Mouse (Mus musculus) Patski (cell line): Measurements from ENCODE around the gene Stk39. TPM values are rescaled to one million over a fixed set of nuclear protein-coding genes. Genes with fewer than 3 reads are reported as not detected.

Experiments used
- ATAC-seq: fragments of 100-300 bp; one replicate; pipeline ENCODE4 v1.8.0; 2021
- CTCF ChIA-PET: fragments of 350-600 bp; sonication (Branson Sonifier 250); formaldehyde crosslinking; loops from one replicate; lab custom pipeline; 2022; ENCODE audit warnings: inconsistent platforms; lab: Charles Lee
- POLR2A ChIA-PET: fragments of 350-600 bp; sonication (Branson Sonifier 250); formaldehyde crosslinking; loops from one replicate; lab custom pipeline; 2022; ENCODE audit warnings: antibody characterized with exemption, inconsistent platforms; lab: Charles Lee
- DNase-seq: peaks from one replicate; pipeline ENCODE4 v3.0.0-alpha.2; 2011; ENCODE audit warnings: low read depth, low spot score
- H3K27me3 ChIP-seq: fragments of 371-371 bp; one replicate; pipeline ENCODE4 v1.5.1; 2021
- CTCF ChIP-seq: fragments of 100-300 bp; IDR thresholded peaks from one replicate; pipeline ENCODE4 v1.5.1; 2021
- in situ Hi-C: fragments of 300-500 bp; cut with MboI; formaldehyde crosslinking; loops from 3 replicates; pipeline ENCODE4 v1.11.1; 2018; ENCODE audit warnings: low pct_unique_long_range_greater_than_20kb, mixed read lengths
- polyA plus RNA-seq: library from polyadenylated mRNA; unstranded; gene quantifications from one replicate; pipeline ENCODE4 v1.2.3, GENCODE M21; 2021

Stk39 gene
- polyA plus RNA-seq, 1 experiment from 2014 or later = 53.1 TPM

- ChIA-PET CTCF (interaction anchor here (0.9 to 2.3 kb wide), 4 partner anchors 10 to 35 kb away, joined by 3 to 5 read pairs (median 4); no protein-coding TSS in a partner anchor), POLR2A (no interaction called here)
- ATAC-seq = peak; percentile 37
- DNase-seq = no peak
- in situ Hi-C loops = no loop called here
- no peaks in the 10 kb centered on the region for H3K27me3 ChIP-seq
- no peak for TF ChIP-seq CTCF
These were observed 64.7 kb downstream of the Stk39 start for GRCm38 (mm10) chr2:68407179-68407950.

GRCm38 (mm10) chr2:68406571-68407074 is 65.4 kb downstream of the Stk39 start:
- no peak for DNase-seq
- in situ Hi-C loops = no loop called here
- no peaks in the 10 kb centered on the region for H3K27me3 ChIP-seq

GRCm38 (mm10) chr2:68405163-68405715 is 66.8 kb downstream of the Stk39 start:
- ChIA-PET POLR2A (interaction anchor here (1.3 kb wide), 2 partner anchors 24 to 28 kb away, joined by 5 read pairs; no protein-coding TSS in a partner anchor), CTCF (interaction anchor here (1.0 to 2.3 kb wide), 2 partner anchors 15 to 19 kb away, joined by 3 to 5 read pairs; no protein-coding TSS in a partner anchor)
- in situ Hi-C loops = no loop called here
- DNase-seq = no peak
- ATAC-seq = no peak
- TF ChIP-seq CTCF = no peak
- no peaks in the 10 kb centered on the region for H3K27me3 ChIP-seq

More at GRCm38 (mm10) chr2:68406571-68407074, 65.4 kb downstream of the Stk39 start:
- ChIA-PET POLR2A (interaction anchor here (1.3 kb wide), 1 partner anchor 25 kb away, joined by 5 read pairs; no protein-coding TSS in a partner anchor), CTCF (interaction anchor here (1.1 to 2.3 kb wide), 4 partner anchors 9 to 20 kb away, joined by 3 to 5 read pairs (median 5); no protein-coding TSS in a partner anchor)
- TF ChIP-seq CTCF = no peak
- ATAC-seq = no peak

GRCm38 (mm10) chr2:68404274-68405162 is 67.5 kb downstream of the Stk39 start:
- POLR2A ChIA-PET = no interaction called here
- ATAC-seq = no peak
- CTCF ChIA-PET = interaction anchor here (1.0 to 2.3 kb wide), 3 partner anchors 14 to 67 kb away, joined by 3 to 5 read pairs (median 3); no protein-coding TSS in a partner anchor
- in situ Hi-C loops = no loop called here
- no peaks in the 10 kb centered on the region for H3K27me3 ChIP-seq
- DNase-seq = no peak
- no peak for TF ChIP-seq CTCF

- ChIA-PET POLR2A (no interaction called here), CTCF (interaction anchor here (0.7 kb wide), 1 partner anchor 30 kb away, joined by 3 read pairs; no protein-coding TSS in a partner anchor)
- H3K27me3 ChIP-seq = no peaks in the 10 kb centered on the region
- DNase-seq = no peak
- in situ Hi-C loops = no loop called here
- no peak for TF ChIP-seq CTCF
- no peak for ATAC-seq
These were observed 78.2 kb downstream of the Stk39 start for GRCm38 (mm10) chr2:68393611-68394549.

GRCm38 (mm10) chr2:68387824-68388582 is 84.1 kb downstream of the Stk39 start:
- in situ Hi-C loops = no loop called here
- DNase-seq = no peak
- no peak for TF ChIP-seq CTCF
- peak; percentile 68 for ATAC-seq
- no peaks in the 10 kb centered on the region for H3K27me3 ChIP-seq
- ChIA-PET CTCF (interaction anchor here (1.2 kb wide), 1 partner anchor 20 kb away, joined by 4 read pairs; no protein-coding TSS in a partner anchor), POLR2A (no interaction called here)

- no peak for TF ChIP-seq CTCF
- in situ Hi-C loops = no loop called here
- DNase-seq (no peak), ATAC-seq (no peak)
- ChIA-PET CTCF (interaction anchor here (0.8 to 1.2 kb wide), 3 partner anchors 9 to 371 kb away, joined by 3 to 5 read pairs (median 3); no protein-coding TSS in a partner anchor), POLR2A (interaction anchor here (0.7 kb wide), 1 partner anchor 40 kb away, joined by 3 read pairs; no protein-coding TSS in a partner anchor)
- H3K27me3 ChIP-seq = no peaks in the 10 kb centered on the region
These were observed 85.7 kb downstream of the Stk39 start for GRCm38 (mm10) chr2:68386313-68386863.
